Mouse (Mus musculus) embryo, embryonic 10.5 days (tissue): ENCODE data around the gene Rassf3.

Source experiments
- DNase-seq: peaks from one replicate; pipeline ENCODE4 v3.0.0-alpha.2; 2015; ENCODE audit warnings: low spot score

The Rassf3 gene

DNA sequence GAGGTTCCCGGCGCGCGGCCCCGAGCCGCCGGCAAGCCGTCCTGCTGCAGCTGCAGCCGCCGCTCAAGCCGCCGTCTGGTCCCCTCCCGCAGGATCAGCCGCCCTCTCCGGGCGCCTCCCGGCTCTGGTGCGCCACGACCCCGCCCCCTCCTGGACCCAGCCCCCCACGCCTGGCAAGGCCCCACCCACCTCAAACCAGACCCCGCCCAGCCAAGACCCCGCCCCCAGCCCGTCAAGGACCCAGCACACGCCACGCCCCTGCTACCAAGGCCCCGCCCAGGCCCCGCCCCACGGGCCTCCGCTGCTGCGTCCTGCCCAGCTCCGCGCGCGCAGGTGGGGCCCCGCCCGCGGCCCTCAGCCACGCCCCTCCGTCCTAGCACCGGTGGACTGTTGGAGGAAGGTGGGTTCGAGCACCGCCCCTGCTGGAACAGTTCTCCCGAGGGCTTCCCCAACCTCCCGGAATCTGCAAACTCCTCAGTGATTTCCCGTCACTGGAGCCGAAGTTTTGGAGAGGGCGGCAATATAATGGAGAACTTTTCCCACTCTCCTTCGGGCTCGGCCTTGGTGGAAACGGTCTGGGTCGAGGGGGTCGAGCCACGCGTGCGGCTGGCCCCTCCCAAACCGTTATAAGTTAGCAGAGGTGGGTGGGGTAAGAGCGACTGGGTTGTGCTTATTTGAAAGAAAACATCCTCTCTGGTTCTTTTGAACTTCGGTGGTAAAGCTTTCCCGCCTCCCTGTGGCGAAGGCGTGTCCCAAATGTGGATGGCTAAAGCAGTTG is at the start of gene Rassf3:
TSS of gene Rassf3 (minus strand) at position 158 of the 778 bp plus-strand sequence.
- peak; percentile 96 for DNase-seq

DNA sequence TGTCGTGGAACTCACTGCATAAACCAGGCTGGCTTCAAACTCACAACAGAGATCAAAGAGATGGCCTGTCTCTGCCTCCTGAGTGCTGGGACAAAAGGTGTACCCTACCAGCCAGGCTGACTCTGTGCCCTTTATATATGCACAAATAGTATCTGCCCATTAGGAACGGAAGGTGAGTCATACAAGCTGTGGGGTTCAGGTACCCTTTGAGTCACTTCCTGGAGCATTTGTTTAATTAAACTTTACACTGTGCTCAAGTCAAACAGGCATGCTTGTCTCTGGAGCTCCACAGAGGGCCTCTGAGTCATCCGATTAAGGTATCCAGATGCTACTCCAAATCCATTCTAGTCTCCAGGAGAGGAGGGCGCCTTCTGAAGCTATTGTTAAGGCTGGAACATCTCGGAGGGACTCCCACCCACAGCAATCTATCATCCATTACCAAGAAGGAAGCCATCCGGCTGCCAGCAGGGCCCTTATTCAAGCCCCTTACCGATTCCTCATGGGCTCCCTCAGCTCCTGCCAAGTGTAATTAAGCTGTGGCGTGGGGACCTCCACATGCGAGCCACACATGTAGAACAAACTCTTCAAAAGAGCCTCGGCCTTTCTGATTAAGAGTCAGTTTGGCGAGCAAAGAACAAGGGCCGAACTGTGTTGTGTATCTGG is 44.9 kb upstream of the Rassf3 start:
- DNase-seq = peak; percentile 44

DNA sequence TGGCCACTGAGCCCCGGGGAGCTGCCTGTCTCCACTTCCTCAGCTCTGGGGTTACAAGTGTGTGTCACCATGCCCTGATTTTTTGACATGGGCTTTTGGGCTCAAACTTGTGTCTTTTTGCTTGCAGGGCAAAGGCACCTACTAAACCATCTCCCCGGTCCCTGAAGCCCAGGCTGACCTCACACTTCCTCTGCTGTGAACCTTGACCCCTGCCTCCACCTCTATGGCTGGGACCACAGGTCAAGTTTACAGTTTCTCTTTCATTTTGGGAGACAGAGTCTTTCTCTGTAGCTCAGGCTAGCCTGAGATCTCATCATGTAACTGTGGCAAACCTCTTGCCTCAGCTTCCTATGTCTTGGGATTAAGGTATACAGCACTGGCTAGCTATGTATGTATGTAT is 43.6 kb upstream of the Rassf3 start:
- DNase-seq = no peak

DNA sequence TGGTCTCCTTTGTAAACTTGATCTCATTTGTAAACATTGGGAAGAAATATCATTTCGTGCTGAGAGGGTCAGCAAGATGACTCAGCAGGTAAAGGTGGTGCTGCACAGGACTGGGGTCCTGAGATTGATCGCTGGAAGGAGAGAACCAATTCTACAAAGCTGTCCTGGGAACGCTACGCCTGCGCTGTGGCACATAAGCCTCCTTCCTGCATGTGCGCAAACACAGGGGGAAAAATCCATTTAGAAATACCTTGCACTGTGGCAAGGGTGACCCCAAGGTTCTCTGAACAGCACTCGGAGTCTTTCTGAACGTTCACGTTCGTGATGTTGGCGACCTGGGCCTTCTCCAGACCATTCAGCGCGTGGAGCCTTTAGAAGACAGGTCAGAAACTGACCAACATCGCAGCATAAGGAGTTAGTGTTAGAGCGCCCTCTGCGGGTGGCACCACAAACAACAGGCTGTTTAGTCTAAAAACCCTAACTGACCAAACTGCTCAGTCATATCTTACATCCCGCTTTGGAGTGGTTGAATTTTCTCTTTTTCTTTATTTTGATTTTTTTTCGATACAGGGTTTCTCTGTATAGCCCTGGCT is 40.0 kb upstream of the Rassf3 start:
- peak; percentile 96 for DNase-seq

DNA sequence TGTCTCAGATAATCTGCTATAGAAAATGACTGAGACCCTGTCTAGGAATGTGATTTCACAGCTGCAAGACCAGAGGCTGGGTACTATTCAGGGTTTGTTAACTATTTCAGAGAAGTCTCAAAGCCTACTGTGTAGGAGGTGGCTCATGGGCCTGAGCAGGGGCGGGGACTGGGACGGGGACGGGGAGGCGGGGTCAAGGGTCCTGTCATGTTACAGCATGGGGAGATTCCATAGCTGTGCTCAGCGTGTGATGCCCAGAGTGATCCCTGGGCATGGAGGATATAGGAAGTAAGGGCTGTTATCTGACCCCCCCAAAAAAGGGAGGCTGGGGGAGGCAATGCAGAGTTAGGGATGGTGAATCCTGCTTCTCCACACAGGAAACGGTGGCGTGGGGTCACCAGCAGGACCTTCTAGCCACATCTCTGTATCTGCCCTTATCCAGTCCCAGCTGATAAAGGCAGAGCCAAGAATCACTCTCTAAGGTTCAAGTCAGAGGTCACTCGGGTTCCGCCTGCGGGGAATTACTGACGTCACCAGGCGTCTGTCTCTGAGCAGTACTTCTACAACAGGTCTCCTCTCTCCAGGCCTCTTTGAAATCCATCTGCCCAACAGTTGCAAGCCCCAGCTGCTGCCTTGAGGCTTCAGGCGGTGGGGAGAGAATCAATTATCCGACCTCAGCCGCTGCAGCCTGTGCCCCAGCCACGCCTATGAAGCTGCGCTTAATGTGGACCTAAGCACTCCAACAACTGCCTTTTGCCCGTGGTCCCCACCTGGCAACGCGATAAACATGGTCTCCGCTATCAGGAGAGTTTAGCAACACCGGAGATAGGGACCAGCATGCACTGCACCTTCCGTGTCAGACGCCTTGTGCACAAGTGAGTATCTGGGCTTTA is 33.9 kb upstream of the Rassf3 start:
- DNase-seq = peak; percentile 87

DNA sequence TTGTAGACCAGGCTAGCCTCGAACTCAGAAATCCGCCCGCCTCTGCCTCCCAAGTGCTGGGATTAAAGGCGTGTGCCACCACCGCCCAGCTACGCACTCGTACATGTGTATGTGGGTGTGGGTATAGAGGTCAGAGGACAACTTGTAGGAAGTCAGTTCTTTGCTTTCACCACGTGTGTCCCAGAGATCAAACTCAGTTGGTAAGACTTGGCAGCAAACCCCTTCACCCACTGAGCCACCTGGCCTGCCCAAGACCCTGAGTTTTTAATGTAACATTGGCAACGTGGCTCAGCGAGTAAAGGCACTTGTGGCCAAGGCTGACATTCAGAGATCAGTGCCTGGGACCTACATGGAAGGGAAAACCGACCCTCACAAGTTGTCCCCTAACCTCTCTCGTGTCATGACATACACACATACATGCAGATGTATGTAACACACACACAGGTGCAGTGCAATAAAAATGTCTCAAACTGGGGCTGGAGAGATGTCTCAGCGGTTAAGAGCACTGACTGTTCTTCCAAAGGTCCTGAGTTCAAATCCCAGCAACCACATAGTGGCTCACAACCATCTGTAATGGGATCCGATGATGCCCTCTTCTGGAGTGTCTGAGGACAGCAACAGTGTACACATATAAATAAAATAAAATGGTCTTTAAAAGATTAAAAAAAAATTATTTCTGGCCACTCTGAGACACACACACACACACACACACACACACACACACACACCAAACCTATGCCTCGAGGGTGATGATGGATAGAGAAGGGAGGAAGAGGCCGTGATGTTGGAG is 31.8 kb upstream of the Rassf3 start:
- no peak for DNase-seq

DNA sequence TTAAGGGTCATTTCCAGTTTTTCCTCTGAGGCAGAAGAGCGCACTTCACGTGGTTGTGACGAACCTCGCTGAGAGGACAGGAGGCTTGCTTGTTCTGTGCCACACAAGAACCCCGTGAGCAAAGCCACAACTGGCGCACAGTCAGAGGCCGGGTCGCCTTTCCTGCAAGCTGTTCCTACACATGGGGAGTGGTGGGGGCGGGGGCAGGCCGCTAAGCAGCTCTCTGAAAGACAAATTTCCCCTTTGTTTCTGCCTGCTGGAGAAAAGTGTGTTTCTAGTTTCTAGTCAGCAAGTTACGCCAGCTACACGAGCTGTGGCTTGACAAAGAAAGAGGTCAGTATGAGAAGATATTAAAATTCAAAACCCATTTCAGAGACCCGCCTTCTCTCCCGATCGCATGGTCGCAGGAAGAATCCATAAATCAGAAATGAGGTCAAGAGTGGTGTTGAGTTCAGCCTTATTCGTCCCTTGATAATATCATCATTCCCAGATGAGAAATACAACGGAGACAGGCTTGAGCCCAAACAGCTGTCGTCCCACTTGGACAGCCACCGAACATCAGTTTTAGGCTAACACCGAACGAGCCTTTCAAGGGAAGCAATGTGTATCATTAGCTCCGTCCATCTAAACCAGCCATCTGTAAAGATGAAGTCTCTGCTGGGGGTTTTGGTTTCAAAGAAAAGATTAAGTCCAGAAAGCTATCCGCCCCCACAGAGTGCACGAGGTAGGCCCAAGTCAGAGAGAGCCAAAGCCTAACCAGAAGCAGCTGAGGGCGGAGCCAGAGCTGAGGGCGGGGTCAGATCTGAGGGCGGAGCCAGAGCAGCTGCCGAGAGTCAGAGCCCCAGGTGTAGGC is 30.8 kb upstream of the Rassf3 start:
- peak; percentile 72 for DNase-seq

DNA sequence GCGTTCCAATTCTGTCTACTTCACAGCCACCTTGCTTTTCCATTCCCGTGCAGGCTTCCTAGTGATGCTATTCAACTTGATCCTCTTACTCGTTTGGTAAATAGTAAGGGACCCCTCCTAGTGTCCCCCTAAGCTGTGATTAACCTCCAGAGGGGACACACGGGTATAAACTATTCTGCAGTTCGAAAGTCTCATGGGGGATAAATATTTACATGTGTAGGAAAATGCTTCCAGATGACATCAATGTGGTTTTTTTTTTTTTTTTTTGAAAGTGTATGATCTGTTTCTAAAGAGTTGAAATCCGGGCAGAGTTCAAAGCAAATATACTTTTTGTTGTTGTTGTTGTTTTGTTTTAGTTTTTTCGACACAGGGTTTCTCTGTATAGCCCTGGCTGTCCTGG is 29.8 kb upstream of the Rassf3 start:
- peak; percentile 36 for DNase-seq

DNA sequence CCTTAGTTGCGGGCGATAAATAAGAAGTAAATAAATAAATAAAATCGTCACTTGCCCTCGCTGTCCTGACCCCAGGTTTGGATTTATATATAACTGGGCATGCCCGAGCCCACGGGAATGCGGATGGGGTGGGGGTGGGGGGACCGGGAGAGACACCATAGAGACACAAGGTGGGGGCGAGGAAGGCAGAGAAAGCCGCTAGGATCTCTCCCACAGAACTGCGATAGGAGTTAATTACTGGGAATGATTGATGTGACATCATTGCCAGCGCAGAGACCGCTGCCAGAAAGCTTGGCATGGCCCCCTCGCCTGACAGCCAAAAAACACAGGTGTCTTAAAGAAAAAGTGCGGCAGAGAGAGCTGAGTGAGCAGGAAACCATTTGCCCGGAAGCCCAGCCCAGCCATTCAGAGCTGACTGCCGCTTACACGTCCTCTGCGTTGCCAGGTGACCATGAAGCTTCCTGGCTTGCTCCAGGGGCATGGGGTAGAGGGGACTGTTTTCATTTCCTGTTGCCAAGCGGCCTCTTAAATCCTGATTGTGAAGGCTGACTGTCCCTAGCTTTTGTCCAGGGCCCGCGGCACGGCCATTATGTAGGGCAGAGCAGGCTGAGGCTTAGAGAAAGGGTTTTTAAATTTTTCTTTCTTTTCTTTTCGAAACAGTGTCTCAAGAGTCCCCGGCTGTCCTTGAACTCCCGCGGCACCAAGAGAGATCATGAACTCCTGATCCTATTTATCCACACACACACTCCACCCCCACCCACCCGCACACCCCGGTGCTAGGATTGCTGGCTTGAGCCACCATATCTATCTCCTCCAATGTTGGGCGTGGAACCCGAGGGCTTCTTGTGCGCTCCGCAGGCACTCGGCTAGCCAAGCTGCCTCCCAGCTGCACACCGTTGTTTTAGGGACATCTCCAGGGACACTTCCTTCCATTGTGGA is 29.1 kb upstream of the Rassf3 start:
- peak; percentile 84 for DNase-seq

DNA sequence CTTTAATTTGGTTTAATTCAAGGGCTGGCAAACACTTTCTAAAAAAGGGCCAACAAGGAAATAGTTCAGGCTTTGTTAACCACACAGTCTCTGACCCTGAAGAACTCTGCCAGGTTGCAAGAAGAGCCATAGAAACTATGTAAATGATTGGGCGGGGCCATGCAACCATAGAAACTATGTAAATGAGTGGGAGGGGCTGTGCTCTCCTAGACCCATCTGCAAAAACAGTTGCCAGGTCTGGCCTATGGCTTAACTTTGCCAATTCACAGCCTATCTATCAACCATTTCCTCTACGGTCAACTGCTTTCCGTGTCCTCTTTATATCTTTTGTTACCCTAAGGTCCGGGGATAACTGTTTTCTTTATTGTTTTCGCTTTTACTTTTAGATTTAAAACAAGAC is 25.0 kb upstream of the Rassf3 start:
- peak; percentile 57 for DNase-seq

DNA sequence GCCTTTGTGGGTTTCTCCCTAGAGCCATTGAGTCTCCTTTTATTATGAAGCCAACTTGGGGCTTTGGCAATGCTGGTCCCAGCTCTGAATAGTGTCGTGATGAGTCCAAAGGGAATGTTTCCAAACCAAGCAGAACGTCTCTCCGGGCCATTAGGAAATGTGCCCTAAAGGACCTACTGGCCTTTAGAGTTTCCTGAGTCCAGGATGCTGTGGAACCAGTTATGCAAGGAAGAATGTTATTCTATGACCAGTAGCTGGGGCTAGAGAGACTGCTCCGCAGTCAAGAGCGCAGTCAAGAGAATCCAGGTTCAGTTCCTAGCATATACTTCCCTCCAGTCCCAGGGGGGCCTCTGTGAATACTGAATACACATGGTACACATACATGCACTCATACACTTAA is 23.9 kb upstream of the Rassf3 start:
- no peak for DNase-seq

DNA sequence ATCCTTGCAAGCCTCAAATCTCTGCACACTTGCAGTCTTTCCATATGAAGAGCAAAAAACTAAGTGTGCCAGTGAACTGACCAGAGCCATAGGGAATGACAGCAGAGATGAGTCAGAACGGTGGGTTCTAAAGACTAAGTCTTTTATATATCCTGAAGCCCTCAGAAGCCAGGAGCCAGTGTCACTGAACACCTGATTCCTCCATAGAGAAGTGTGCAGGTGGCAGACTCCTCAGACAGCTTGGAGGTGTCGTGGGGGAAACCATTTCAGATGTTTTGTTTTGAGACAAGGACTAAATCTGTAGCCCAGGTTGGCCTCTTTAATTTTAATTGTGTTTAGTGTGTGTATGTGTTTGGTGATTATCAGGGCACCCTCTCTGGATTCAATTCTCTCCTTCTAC is 22.9 kb upstream of the Rassf3 start:
- no peak for DNase-seq

DNA sequence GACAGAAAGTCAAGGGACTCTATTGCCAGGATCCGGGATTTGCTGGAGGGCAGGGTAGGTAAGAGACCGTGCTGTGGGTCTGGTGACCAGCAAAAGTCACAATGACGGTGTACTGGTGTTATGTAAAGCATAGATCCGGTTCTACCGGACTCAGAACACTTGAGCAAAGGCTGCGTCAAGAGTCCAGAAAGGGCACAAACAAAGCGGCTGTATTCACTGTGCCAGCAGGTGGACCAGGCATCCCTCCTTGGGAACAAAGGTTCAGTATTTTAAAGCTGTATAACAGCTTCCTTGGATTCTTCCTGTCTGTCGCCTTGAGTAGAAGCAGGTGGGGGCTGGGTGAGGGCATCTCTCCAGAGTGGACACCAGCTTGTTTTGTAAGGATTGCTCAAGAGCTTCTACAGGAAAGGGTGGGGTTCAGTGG is 22.3 kb upstream of the Rassf3 start:
- no peak for DNase-seq

DNA sequence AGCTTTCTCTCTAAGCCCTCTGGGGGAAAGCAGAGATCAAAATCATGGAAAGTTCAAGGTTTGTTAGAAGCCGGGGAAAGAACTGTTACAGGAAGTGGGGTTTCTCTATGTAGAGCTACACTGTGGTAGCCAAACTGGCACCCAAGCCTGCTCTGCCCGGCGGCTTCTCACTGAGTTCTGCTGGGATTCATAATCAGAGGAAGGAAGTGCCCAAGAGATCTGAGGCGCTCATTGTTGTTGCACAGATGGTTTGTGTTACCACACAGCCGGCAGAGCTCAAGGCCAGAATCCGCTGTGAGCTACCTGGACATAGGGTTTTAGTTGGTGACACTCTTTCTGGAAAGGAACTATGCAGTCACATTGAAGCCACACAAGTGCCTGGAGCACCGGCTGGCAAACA is 21.8 kb upstream of the Rassf3 start:
- DNase-seq = no peak

DNA sequence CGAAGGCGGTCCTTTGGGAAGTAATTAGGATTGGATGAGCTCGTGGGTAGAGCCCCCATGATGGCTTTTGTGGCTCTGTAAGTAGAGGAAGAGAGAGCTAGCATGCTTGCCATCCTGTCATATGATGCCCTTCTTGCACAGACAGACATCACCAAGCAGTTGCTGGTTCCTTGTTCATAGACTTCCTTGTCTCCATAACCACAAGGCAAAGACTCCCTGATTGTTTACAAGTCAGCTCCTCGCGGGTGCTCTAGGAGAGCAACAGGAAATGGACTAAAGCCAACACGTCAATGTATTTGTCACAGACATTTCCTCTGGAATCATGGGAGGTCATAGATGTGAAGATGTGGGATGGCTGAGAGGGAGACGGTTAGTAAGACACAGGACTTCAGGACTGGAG is 20.5 kb upstream of the Rassf3 start:
- no peak for DNase-seq

DNA sequence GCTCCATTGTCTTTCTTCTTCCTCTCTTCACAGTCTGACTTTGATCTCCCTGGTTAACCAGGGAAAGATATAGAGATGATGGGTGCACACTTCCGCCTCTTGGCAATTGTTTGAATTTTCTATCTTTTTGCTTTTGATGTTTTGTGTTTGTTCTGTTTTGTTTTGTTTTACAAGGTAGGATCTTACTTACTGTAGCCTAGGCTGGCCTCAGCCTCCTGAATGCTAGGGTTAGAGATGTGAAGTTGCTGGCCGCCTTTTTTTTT is 17.9 kb upstream of the Rassf3 start:
- no peak for DNase-seq

DNA sequence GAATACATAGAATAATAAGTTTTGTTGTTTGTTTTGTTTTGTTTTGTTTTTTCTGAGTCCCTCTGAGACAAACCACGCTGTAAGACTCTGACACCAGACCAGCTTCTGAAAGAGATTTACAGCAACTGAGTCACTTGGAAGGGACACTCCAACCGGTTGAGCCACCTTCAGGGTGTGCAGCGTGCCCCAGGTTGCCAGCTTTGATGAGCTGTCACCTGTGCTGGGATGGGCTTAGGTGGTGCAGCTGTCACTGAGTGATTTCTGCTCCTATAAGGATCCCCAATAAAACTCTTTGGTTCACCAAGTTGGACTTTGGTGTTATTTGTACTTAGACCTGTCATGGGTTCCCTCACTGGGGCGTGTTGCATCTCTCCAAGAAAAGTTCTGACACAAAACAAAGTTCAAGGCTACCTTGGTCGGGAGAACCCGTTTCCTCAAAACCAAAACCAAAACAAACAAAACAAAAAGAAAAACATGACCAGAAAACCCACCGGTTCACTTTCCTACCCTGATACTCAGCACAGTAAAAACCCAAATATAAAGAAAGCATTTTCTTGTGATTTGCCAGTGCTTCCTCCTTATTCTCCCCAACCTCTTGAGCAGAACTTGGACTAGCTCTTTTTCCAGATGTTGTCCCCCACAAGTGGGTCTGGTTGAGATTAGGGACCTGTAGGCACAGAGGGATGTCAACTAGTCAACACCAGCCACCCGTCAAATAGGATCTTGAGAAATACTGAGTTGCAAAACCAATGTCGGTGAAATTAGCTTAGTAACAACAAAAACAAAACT is 17.4 kb upstream of the Rassf3 start:
- DNase-seq = no peak

DNA sequence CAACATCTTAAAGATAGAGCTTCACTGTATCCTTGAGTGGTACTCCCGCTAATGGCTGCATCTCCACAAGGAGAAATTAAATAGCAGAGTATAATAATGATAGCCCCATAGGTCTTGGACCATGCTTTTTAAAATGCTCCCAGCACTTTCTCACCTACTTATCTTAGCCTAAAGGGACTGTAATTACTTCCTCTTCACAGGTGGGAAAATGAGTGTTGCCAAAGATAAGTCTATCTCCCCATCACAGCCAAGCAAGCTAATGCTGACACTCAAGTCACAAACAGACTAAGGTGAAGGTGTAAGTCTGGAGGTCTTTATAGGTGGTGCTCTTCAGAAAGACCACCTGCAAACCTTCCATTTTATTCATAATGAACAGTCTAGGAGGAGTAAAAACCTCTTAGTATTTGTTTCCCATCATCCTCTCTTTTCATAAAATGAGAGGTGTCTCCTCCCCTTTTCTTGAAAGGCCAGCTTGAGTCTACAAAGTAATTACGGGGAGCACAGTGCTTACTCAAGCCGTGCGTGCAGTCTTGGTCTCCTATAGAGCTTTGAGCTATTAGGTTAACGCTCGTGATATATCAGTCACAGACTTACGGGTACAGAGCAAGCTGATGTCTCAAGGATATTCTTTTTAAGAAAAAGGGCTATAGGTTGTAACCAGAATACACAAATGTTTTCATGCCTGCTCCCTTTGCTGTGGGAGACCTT is 16.6 kb upstream of the Rassf3 start:
- DNase-seq = no peak
